Mouse (Mus musculus): ENCODE measurements around the gene Chrd. TPM values are rescaled to one million over a fixed set of nuclear protein-coding genes. Genes with fewer than 3 reads are reported as not detected.

The Chrd gene
- polyA plus RNA-seq, 1 experiment from 2014 or later = 4.5 TPM

- Histone ChIP-seq H3K36me3 (ENCODE audit: control insufficient read depth, insufficient read depth, low read length) (no peaks in the 10 kb centered on the region), H3K4me1 (ENCODE audit: control insufficient read depth, insufficient read depth, low read length) (peaks cover 8% of the 10 kb centered on the region; the same call in 1 of the 2 replicates), H3K27ac (ENCODE audit: low read length) (no peak within 1 kb of the TSS), H3K9ac (replicated peaks; ENCODE audit: low read depth, low read length) (peak within 1 kb of the TSS; percentile 65), H3K27me3 (ENCODE audit: control insufficient read depth, insufficient read depth, low read length) (peaks cover 15% of the 10 kb centered on the region), H3K9me3 (ENCODE audit: control insufficient read depth, low read depth, low read length) (no peaks in the 10 kb centered on the region), H3K4me2 (replicated peaks; ENCODE audit: low read depth, low read length) (peak within 1 kb of the TSS; percentile 98), H3K4me3 (ENCODE audit: low read depth, low read length) (peak within 1 kb of the TSS; percentile 63)
- ATAC-seq (ENCODE audit: insufficient number of reproducible peaks, insufficient read depth, low FRiP score, low read depth) = no peak
- 9% methylated on average over 45 of the region's 45 CpGs for WGBS
Observed at GRCm38 (mm10) chr16:20733731-20734730, 1.1 kb downstream of the Chrd start, which contains the start of gene Thpo. Gene Thpo, minus strand, starts transcription at chr16:20734511.

- no peaks in the 10 kb centered on the region for H3K36me3 ChIP-seq (ENCODE audit: control insufficient read depth, insufficient read depth, low read length)
- H3K4me3 ChIP-seq (ENCODE audit: low read depth, low read length) = no peak overlapping the region
- WGBS = 78% methylated on average over 5 of the region's 5 CpGs
- no peak overlapping the region for H3K4me2 ChIP-seq (replicated peaks; ENCODE audit: low read depth, low read length)
- H3K27ac ChIP-seq (ENCODE audit: low read length) = no peak overlapping the region
- no peak for ATAC-seq (ENCODE audit: insufficient number of reproducible peaks, insufficient read depth, low FRiP score, low read depth)
- H3K27me3 ChIP-seq (ENCODE audit: control insufficient read depth, insufficient read depth, low read length) = peaks cover 15% of the 10 kb centered on the region
- peaks cover 8% of the 10 kb centered on the region; the same call in 1 of the 2 replicates for H3K4me1 ChIP-seq (ENCODE audit: control insufficient read depth, insufficient read depth, low read length)
- no peak overlapping the region for H3K9ac ChIP-seq (replicated peaks; ENCODE audit: low read depth, low read length)
- H3K9me3 ChIP-seq (ENCODE audit: control insufficient read depth, low read depth, low read length) = no peaks in the 10 kb centered on the region
Observed at GRCm38 (mm10) chr16:20735651-20736050, 2.7 kb downstream of the Chrd start.

- H3K36me3 ChIP-seq (ENCODE audit: control insufficient read depth, insufficient read depth, low read length) = no peaks in the 10 kb centered on the region
- WGBS = 86% methylated on average over 7 of the region's 7 CpGs
- ATAC-seq (ENCODE audit: insufficient number of reproducible peaks, insufficient read depth, low FRiP score, low read depth) = no peak
Observed at GRCm38 (mm10) chr16:20736168-20736567, 3.2 kb downstream of the Chrd start.

GRCm38 (mm10) chr16:20736823-20737222 lies 3.9 kb downstream of the Chrd start:
- no peak overlapping the region for H3K27ac ChIP-seq (ENCODE audit: low read length)
- H3K9ac ChIP-seq (replicated peaks; ENCODE audit: low read depth, low read length) = no peak overlapping the region
- no peak overlapping the region for H3K4me3 ChIP-seq (ENCODE audit: low read depth, low read length)
- no peaks in the 10 kb centered on the region for H3K36me3 ChIP-seq (ENCODE audit: control insufficient read depth, insufficient read depth, low read length)
- 92% methylated on average over 5 of the region's 5 CpGs for WGBS
- no peaks in the 10 kb centered on the region for H3K9me3 ChIP-seq (ENCODE audit: control insufficient read depth, low read depth, low read length)
- no peak for ATAC-seq (ENCODE audit: insufficient number of reproducible peaks, insufficient read depth, low FRiP score, low read depth)
- peaks cover 15% of the 10 kb centered on the region for H3K27me3 ChIP-seq (ENCODE audit: control insufficient read depth, insufficient read depth, low read length)
- H3K4me1 ChIP-seq (ENCODE audit: control insufficient read depth, insufficient read depth, low read length) = peaks cover 8% of the 10 kb centered on the region; the same call in 1 of the 2 replicates
- no peak overlapping the region for H3K4me2 ChIP-seq (replicated peaks; ENCODE audit: low read depth, low read length)

More at GRCm38 (mm10) chr16:20736168-20736567, 3.2 kb downstream of the Chrd start:
- peaks cover 8% of the 10 kb centered on the region; the same call in 1 of the 2 replicates for H3K4me1 ChIP-seq (ENCODE audit: control insufficient read depth, insufficient read depth, low read length)
- H3K9ac ChIP-seq (replicated peaks; ENCODE audit: low read depth, low read length) = no peak overlapping the region
- no peaks in the 10 kb centered on the region for H3K9me3 ChIP-seq (ENCODE audit: control insufficient read depth, low read depth, low read length)
- peaks cover 15% of the 10 kb centered on the region for H3K27me3 ChIP-seq (ENCODE audit: control insufficient read depth, insufficient read depth, low read length)
- no peak overlapping the region for H3K4me2 ChIP-seq (replicated peaks; ENCODE audit: low read depth, low read length)
- H3K4me3 ChIP-seq (ENCODE audit: low read depth, low read length) = no peak overlapping the region
- H3K27ac ChIP-seq (ENCODE audit: low read length) = no peak overlapping the region

GRCm38 (mm10) chr16:20739845-20740244 lies 6.9 kb downstream of the Chrd start:
- WGBS = 91% methylated on average over 9 of the region's 9 CpGs
- Histone ChIP-seq H3K27ac (ENCODE audit: low read length) (no peak overlapping the region), H3K27me3 (ENCODE audit: control insufficient read depth, insufficient read depth, low read length) (peaks cover 5% of the 10 kb centered on the region), H3K4me3 (ENCODE audit: low read depth, low read length) (no peak overlapping the region), H3K36me3 (ENCODE audit: control insufficient read depth, insufficient read depth, low read length) (no peaks in the 10 kb centered on the region), H3K4me1 (ENCODE audit: control insufficient read depth, insufficient read depth, low read length) (no peaks in the 10 kb centered on the region), H3K4me2 (replicated peaks; ENCODE audit: low read depth, low read length) (no peak overlapping the region), H3K9ac (replicated peaks; ENCODE audit: low read depth, low read length) (no peak overlapping the region), H3K9me3 (ENCODE audit: control insufficient read depth, low read depth, low read length) (no peaks in the 10 kb centered on the region)
- no peak for ATAC-seq (ENCODE audit: insufficient number of reproducible peaks, insufficient read depth, low FRiP score, low read depth)

- Histone ChIP-seq H3K27ac (ENCODE audit: low read length) (no peak overlapping the region), H3K9ac (replicated peaks; ENCODE audit: low read depth, low read length) (no peak overlapping the region), H3K36me3 (ENCODE audit: control insufficient read depth, insufficient read depth, low read length) (no peaks in the 10 kb centered on the region), H3K4me2 (replicated peaks; ENCODE audit: low read depth, low read length) (no peak overlapping the region), H3K4me3 (ENCODE audit: low read depth, low read length) (no peak overlapping the region), H3K27me3 (ENCODE audit: control insufficient read depth, insufficient read depth, low read length) (no peaks in the 10 kb centered on the region), H3K9me3 (ENCODE audit: control insufficient read depth, low read depth, low read length) (no peaks in the 10 kb centered on the region), H3K4me1 (ENCODE audit: control insufficient read depth, insufficient read depth, low read length) (no peaks in the 10 kb centered on the region)
- 55% methylated on average over 6 of the region's 6 CpGs for WGBS
- ATAC-seq (ENCODE audit: insufficient number of reproducible peaks, insufficient read depth, low FRiP score, low read depth) = peak; percentile 28; the same call in 1 of the 2 replicates
Observed at GRCm38 (mm10) chr16:20746641-20747040, 13.7 kb downstream of the Chrd start.

- Histone ChIP-seq H3K27ac (ENCODE audit: low read length) (no peak overlapping the region), H3K4me1 (ENCODE audit: control insufficient read depth, insufficient read depth, low read length) (no peaks in the 10 kb centered on the region), H3K4me2 (replicated peaks; ENCODE audit: low read depth, low read length) (no peak overlapping the region), H3K36me3 (ENCODE audit: control insufficient read depth, insufficient read depth, low read length) (no peaks in the 10 kb centered on the region), H3K9me3 (ENCODE audit: control insufficient read depth, low read depth, low read length) (no peaks in the 10 kb centered on the region), H3K27me3 (ENCODE audit: control insufficient read depth, insufficient read depth, low read length) (no peaks in the 10 kb centered on the region), H3K9ac (replicated peaks; ENCODE audit: low read depth, low read length) (no peak overlapping the region), H3K4me3 (ENCODE audit: low read depth, low read length) (no peak overlapping the region)
- WGBS = 39% methylated on average over 8 of the region's 8 CpGs
- no peak for ATAC-seq (ENCODE audit: insufficient number of reproducible peaks, insufficient read depth, low FRiP score, low read depth)
Observed at GRCm38 (mm10) chr16:20750518-20750917, 17.6 kb downstream of the Chrd start.

GRCm38 (mm10) chr16:20756052-20756451 lies 23.1 kb downstream of the Chrd start:
- H3K27me3 ChIP-seq (ENCODE audit: control insufficient read depth, insufficient read depth, low read length) = no peaks in the 10 kb centered on the region
- WGBS = 92% methylated on average over 5 of the region's 5 CpGs
- no peaks in the 10 kb centered on the region for H3K36me3 ChIP-seq (ENCODE audit: control insufficient read depth, insufficient read depth, low read length)
- H3K27ac ChIP-seq (ENCODE audit: low read length) = no peak overlapping the region
- no peak overlapping the region for H3K4me3 ChIP-seq (ENCODE audit: low read depth, low read length)
- H3K9me3 ChIP-seq (ENCODE audit: control insufficient read depth, low read depth, low read length) = no peaks in the 10 kb centered on the region
- H3K4me1 ChIP-seq (ENCODE audit: control insufficient read depth, insufficient read depth, low read length) = no peaks in the 10 kb centered on the region
- H3K4me2 ChIP-seq (replicated peaks; ENCODE audit: low read depth, low read length) = no peak overlapping the region
- ATAC-seq (ENCODE audit: insufficient number of reproducible peaks, insufficient read depth, low FRiP score, low read depth) = no peak
- no peak overlapping the region for H3K9ac ChIP-seq (replicated peaks; ENCODE audit: low read depth, low read length)
